Mouse (Mus musculus) heart, embryonic 11.5 days (tissue): Measurements from ENCODE around the gene Gstt4. TPM values are rescaled to one million over a fixed set of nuclear protein-coding genes. Genes with fewer than 3 reads are reported as not detected.
"Not testable (repeated sequence)": the region's sequence is repeated elsewhere in the genome, so short reads cannot be mapped to it uniquely, and the experiment has no call there.

Experiments used
- ATAC-seq: fragments of 200-750 bp; cut with Nextera tagmentation; replicated peaks from 2 replicates; pipeline ENCODE4 v1.8.0; 2017; ENCODE audit warnings: moderate library complexity; ENCODE audit not compliant: insufficient number of reproducible peaks, low FRiP score, low TSS enrichment
- H3K27ac ChIP-seq: fragments of 300-500 bp; sonication (generic); 2 replicates; pipeline ENCODE4 v1.5.1; 2014; ENCODE audit warnings: mild to moderate bottlenecking, low read depth, low read length
- H3K27me3 ChIP-seq: fragments of 300-500 bp; sonication (generic); 2 replicates; pipeline ENCODE4 v1.6.1; 2014; ENCODE audit warnings: mild to moderate bottlenecking, low read length, mixed read lengths; ENCODE audit not compliant: control insufficient read depth, insufficient read depth
- H3K36me3 ChIP-seq: fragments of 300-500 bp; sonication (generic); 2 replicates; pipeline ENCODE4 v1.6.1; 2014; ENCODE audit warnings: mild to moderate bottlenecking, low read length, moderate library complexity, mixed read lengths; ENCODE audit not compliant: control insufficient read depth, insufficient read depth
- H3K4me1 ChIP-seq: fragments of 300-500 bp; sonication (generic); 2 replicates; pipeline ENCODE4 v1.6.1; 2014; ENCODE audit warnings: low read length; ENCODE audit not compliant: control insufficient read depth, insufficient read depth
- H3K4me2 ChIP-seq: fragments of 300-500 bp; sonication (generic); 2 replicates; pipeline ENCODE4 v1.6.1; 2014; ENCODE audit warnings: mild to moderate bottlenecking, moderate library complexity
- H3K4me3 ChIP-seq: fragments of 300-500 bp; sonication (generic); 2 replicates; pipeline ENCODE4 v1.5.1; 2014; ENCODE audit warnings: low read depth, low read length
- H3K9ac ChIP-seq: fragments of 300-500 bp; sonication (generic); 2 replicates; pipeline ENCODE4 v1.6.1; 2014; ENCODE audit warnings: mild to moderate bottlenecking, low read depth, low read length, moderate library complexity
- H3K9me3 ChIP-seq: fragments of 300-500 bp; sonication (generic); replicated peaks from 2 replicates; pipeline ENCODE4 v1.6.1; 2016; ENCODE audit warnings: low read length; ENCODE audit not compliant: control insufficient read depth
- WGBS: fragments of 180-500 bp; shearing (Covaris S2); extraction: QIAGEN DNeasy Blood & Tissue Kit; methylation state at CpG from one replicate; pipeline ENCODE4 v1.1.7; 2014; ENCODE audit not compliant: insufficient replicate concordance; 5-methylcytosine and 5-hydroxymethylcytosine counted together
- polyA plus RNA-seq: library from polyadenylated mRNA; unstranded; fragments of >200 nt; fragmentation: Nextera tagmentation; extraction: Ambion mirVana; gene quantifications from 2 replicates; pipeline ENCODE4 v1.2.1, GENCODE M21; 2014

Gstt4 gene
- polyA plus RNA-seq, 1 experiment from 2014 or later, result not detected

GRCm38 (mm10) chr10:75774587-75774986 is 47.8 kb downstream of the Gstt4 start:
- no peaks in the 10 kb centered on the region for H3K9me3 ChIP-seq
- WGBS, result 86% methylated on average over 9 of the region's 9 CpGs
- H3K27ac ChIP-seq, result no peak overlapping the region
- H3K4me1 ChIP-seq, result peaks cover 5% of the 10 kb centered on the region
- H3K27me3 ChIP-seq, result peaks cover 9% of the 10 kb centered on the region
- no peak overlapping the region for H3K9ac ChIP-seq
- H3K4me2 ChIP-seq, result no peak overlapping the region
- ATAC-seq, result no peak
- no peak overlapping the region for H3K4me3 ChIP-seq
- no peaks in the 10 kb centered on the region for H3K36me3 ChIP-seq

- H3K27ac ChIP-seq, result no peak overlapping the region
- H3K4me2 ChIP-seq, result no peak overlapping the region
- no peak for ATAC-seq
- no peaks in the 10 kb centered on the region for H3K9me3 ChIP-seq
- no peak overlapping the region for H3K9ac ChIP-seq
- H3K4me1 ChIP-seq, result peaks cover 5% of the 10 kb centered on the region
- no peak overlapping the region for H3K4me3 ChIP-seq
- 88% methylated on average over 5 of the region's 5 CpGs for WGBS
- H3K27me3 ChIP-seq, result peaks cover 4% of the 10 kb centered on the region
- no peaks in the 10 kb centered on the region for H3K36me3 ChIP-seq
Measured at GRCm38 (mm10) chr10:75774102-75774501, 48.2 kb downstream of the Gstt4 start.

DNA sequence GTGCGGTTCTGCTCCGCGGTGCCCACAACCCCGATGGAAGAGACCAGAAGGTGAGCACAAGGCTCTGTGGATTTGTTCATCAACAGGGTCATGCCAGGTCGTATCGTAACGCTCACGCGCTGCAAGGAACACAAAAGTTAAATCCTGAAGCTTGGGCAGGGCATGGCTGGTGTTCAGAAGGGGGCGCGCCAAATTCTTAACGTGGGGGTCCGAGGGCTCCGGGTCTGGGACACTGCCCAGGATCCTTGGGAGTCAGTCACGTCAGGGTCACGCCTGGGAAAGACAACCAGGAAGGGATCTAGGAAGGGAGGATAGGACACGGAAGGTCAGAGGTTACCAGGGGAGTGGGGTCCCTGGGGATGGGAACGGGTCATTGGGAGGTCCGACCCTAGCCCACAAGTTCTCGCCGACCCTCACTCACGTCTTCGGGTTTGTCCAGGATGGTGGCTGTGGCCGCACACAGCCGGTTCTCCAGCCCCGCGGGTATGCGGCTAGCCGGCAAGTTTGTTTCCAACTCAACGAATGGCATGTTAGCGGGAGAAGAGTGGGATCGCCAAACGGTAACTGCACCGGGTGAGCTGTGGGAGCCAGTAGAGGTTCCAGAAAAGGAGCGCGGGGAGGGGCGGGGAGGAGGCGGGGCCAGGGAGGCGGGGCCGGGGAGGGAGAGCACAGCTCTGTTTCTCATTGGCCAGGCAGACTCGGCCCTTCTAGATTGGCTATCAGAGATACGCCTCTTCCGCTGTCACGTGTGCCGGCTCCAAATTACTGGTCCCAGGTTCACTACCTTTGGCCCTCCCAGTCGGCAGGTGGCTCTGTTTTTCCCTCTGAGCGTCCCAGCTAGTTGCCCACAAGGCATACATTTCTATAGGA is 49.3 kb downstream of the Gstt4 start, which contains the start of gene Ddt:
Ddt (minus strand) TSS at position 620 of the 870 bp plus-strand sequence.
- H3K27me3 ChIP-seq, result peaks cover 3% of the 10 kb centered on the region; the same call in 1 of the 2 replicates
- no peaks in the 10 kb centered on the region for H3K9me3 ChIP-seq
- under 1% methylated on average over 47 of the region's 47 CpGs for WGBS
- peak; percentile 93 for ATAC-seq
- H3K4me1 ChIP-seq, result peaks cover 5% of the 10 kb centered on the region
- peak within 1 kb of the TSS; percentile 67 for H3K4me3 ChIP-seq
- H3K27ac ChIP-seq, result no peak within 1 kb of the TSS
- H3K36me3 ChIP-seq, result no peaks in the 10 kb centered on the region
- H3K4me2 ChIP-seq, result peak within 1 kb of the TSS; percentile 91
- H3K9ac ChIP-seq, result peak within 1 kb of the TSS; percentile 65

DNA sequence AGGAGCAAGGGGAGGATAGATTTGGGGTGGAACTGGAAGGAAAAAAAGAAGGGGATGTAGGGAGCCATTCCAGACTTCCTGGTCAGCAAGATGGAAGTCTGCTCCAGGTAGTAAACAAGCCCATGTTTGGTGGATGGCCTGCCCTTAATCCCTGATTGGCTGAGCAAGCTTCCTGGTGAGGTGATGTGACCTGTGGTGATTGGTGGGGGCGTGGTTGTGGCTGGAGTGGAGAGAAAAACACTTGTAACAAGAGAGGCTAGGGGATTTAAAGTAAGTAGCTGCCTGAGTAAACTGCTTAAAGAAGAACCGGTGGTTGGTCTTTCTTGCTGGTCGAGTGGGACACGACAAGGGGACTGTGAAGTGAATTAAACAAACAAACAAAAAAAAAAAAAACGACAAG is 54.6 kb downstream of the Gstt4 start:
- not testable (repeated sequence) for H3K4me2 ChIP-seq, H3K36me3 ChIP-seq, H3K4me1 ChIP-seq, H3K9ac ChIP-seq, H3K27me3 ChIP-seq, ATAC-seq, H3K27ac ChIP-seq, H3K9me3 ChIP-seq, H3K4me3 ChIP-seq
- WGBS, result 32% methylated on average over 5 of the region's 5 CpGs

GRCm38 (mm10) chr10:75766856-75767255 is 55.5 kb downstream of the Gstt4 start:
- H3K9me3 ChIP-seq, result no peaks in the 10 kb centered on the region
- H3K4me3 ChIP-seq, result no peak overlapping the region
- WGBS, result 81% methylated on average over 6 of the region's 6 CpGs
- H3K4me2 ChIP-seq, result no peak overlapping the region
- ATAC-seq, result no peak
- H3K4me1 ChIP-seq, result peaks cover 5% of the 10 kb centered on the region; the same call in 1 of the 2 replicates
- no peak overlapping the region for H3K27ac ChIP-seq
- no peaks in the 10 kb centered on the region; the same call in 1 of the 2 replicates for H3K27me3 ChIP-seq
- no peaks in the 10 kb centered on the region for H3K36me3 ChIP-seq
- H3K9ac ChIP-seq, result no peak overlapping the region

Other genes starting within 250 kb of the Gstt4 start
- 2.8 and 5.0 TPM in 2 replicates for gene Ggt5, start 233.2 kb downstream of the Gstt4 start, polyA plus RNA-seq
- gene Susd2, start 178.5 kb downstream of the Gstt4 start, polyA plus RNA-seq, result 1.4 and 2.1 TPM in 2 replicates
- 18.5 and 28.6 TPM in 2 replicates for gene Cabin1, start 58.2 kb downstream of the Gstt4 start, polyA plus RNA-seq
- gene Ddt, start 49.1 kb downstream of the Gstt4 start, polyA plus RNA-seq, result 41.1 and 44.4 TPM in 2 replicates
- not detected in 2 replicates for gene Gm20441, start 41.6 kb downstream of the Gstt4 start, polyA plus RNA-seq
- 3.0 and 3.4 TPM in 2 replicates for gene Gstt3, start 41.1 kb downstream of the Gstt4 start, polyA plus RNA-seq
- gene Gstt1, start 24.0 kb downstream of the Gstt4 start, polyA plus RNA-seq, result 4.3 and 5.1 TPM in 2 replicates
- gene Gstt2, start 14.9 kb upstream of the Gstt4 start, polyA plus RNA-seq, result 8.7 and 8.8 TPM in 2 replicates
- 2,705 and 2,898 TPM in 2 replicates for gene Mif, start 37.7 kb upstream of the Gstt4 start, polyA plus RNA-seq
- gene Derl3, start 70.9 kb upstream of the Gstt4 start, polyA plus RNA-seq, result 2.4 and 3.4 TPM in 2 replicates
- gene Smarcb1, start 99.1 kb upstream of the Gstt4 start, polyA plus RNA-seq, result 131 and 139 TPM in 2 replicates
- gene Chchd10, start 110.6 kb upstream of the Gstt4 start, polyA plus RNA-seq, result 414 and 441 TPM in 2 replicates
- 17.5 and 26.0 TPM in 2 replicates for gene Mmp11, start 114.0 kb upstream of the Gstt4 start, polyA plus RNA-seq
- gene Gm867, start 118.1 kb upstream of the Gstt4 start, polyA plus RNA-seq, result 2.3 and 2.8 TPM in 2 replicates
- gene Vpreb3, start 120.5 kb upstream of the Gstt4 start, polyA plus RNA-seq, result 0.89 and 0.92 TPM in 2 replicates
- gene Gm5134, start 132.0 kb upstream of the Gstt4 start, polyA plus RNA-seq, result 0.18 TPM in 1 of 2 replicates, not detected in the other
- gene Zfp280b, start 210.1 kb upstream of the Gstt4 start, polyA plus RNA-seq, result 22.0 and 23.6 TPM in 2 replicates